Mouse (Mus musculus) C2C12 (cell line): ENCODE measurements around the gene Lrfn2. TPM values are rescaled to one million over a fixed set of nuclear protein-coding genes. Genes with fewer than 3 reads are reported as not detected.

Source experiments
- H3K27me3 ChIP-seq: one replicate; pipeline ENCODE4 v1.6.1; 2011; ENCODE audit not compliant: control insufficient read depth, insufficient read depth, insufficient read length
- H3K36me3 ChIP-seq: one replicate; pipeline ENCODE4 v1.6.1; 2011; ENCODE audit not compliant: control insufficient read depth, insufficient read depth
- H3K4me3 ChIP-seq: one replicate; pipeline ENCODE4 v1.5.1; 2011; ENCODE audit warnings: mild to moderate bottlenecking, control low read depth; ENCODE audit not compliant: poor library complexity, insufficient read depth, severe bottlenecking
- H3K79me2 ChIP-seq: one replicate; pipeline ENCODE4 v1.6.1; 2011; ENCODE audit not compliant: control insufficient read depth, insufficient read depth
- H3K79me3 ChIP-seq: one replicate; pipeline ENCODE4 v1.6.1; 2011; ENCODE audit warnings: low read depth, control low read depth
- H3ac ChIP-seq: one replicate; pipeline ENCODE3; 2011; ENCODE audit warnings: low read depth; ENCODE audit not compliant: control insufficient read depth, insufficient read length
- CEBPB ChIP-seq: IDR thresholded peaks from one replicate; pipeline ENCODE4 v1.6.1; 2011; ENCODE audit warnings: low read depth, mild to moderate bottlenecking, control low read depth, moderate library complexity
- CTCF ChIP-seq: IDR thresholded peaks from one replicate; pipeline ENCODE4 v1.5.1; 2011; ENCODE audit not compliant: control insufficient read depth, insufficient read depth, insufficient read length
- FOSL1 ChIP-seq: IDR thresholded peaks from one replicate; pipeline ENCODE4 v1.8.0; 2011; ENCODE audit warnings: mild to moderate bottlenecking, low read length; ENCODE audit not compliant: poor library complexity, insufficient read depth, severe bottlenecking
- MAX ChIP-seq: IDR thresholded peaks from one replicate; pipeline ENCODE4 v1.6.1; 2011; ENCODE audit warnings: mild to moderate bottlenecking, control low read depth
- MYOD1 ChIP-seq: IDR thresholded peaks from one replicate; pipeline ENCODE4 v1.6.1; 2011; ENCODE audit warnings: low read depth; ENCODE audit not compliant: control insufficient read depth, insufficient read length
- MYOG ChIP-seq: IDR thresholded peaks from one replicate; pipeline ENCODE4 v1.6.1; 2011; ENCODE audit not compliant: control insufficient read depth, insufficient read length; ENCODE audit errors: extremely low read depth
- USF1 ChIP-seq: IDR thresholded peaks from one replicate; pipeline ENCODE4 v1.6.1; 2011; ENCODE audit warnings: low read depth, mild to moderate bottlenecking, control low read depth, moderate library complexity
- polyA plus RNA-seq: library from polyadenylated mRNA; unstranded; fragments of >200 nt; fragmentation: generic; extraction: Trizol; gene quantifications from one replicate; pipeline ENCODE4 v1.2.1, GENCODE M21; 2012; ENCODE audit warnings: missing spikeins

The Lrfn2 gene
- polyA plus RNA-seq, 1 experiment: not detected

GRCm38 (mm10) chr17:48999463-49000227 lies 67.5 kb downstream of the Lrfn2 start:
- H3K79me3 ChIP-seq: no peaks in the 10 kb centered on the region

GRCm38 (mm10) chr17:49009384-49010073 lies 77.3 kb downstream of the Lrfn2 start:
- no peak for TF ChIP-seq CTCF
- no peak for TF ChIP-seq MAX
- TF ChIP-seq MYOG: no peak
- no peak for TF ChIP-seq MYOD1
- TF ChIP-seq USF1: no peak
- no peak for TF ChIP-seq CEBPB
- no peak for TF ChIP-seq FOSL1
- H3K27me3 ChIP-seq: no peaks in the 10 kb centered on the region

More at GRCm38 (mm10) chr17:48999463-49000227, 67.5 kb downstream of the Lrfn2 start:
- H3K36me3 ChIP-seq: no peaks in the 10 kb centered on the region
- H3ac ChIP-seq: no peak overlapping the region
- no peak overlapping the region for H3K4me3 ChIP-seq
- H3K27me3 ChIP-seq: no peaks in the 10 kb centered on the region
- no peak for TF ChIP-seq USF1
- no peak for TF ChIP-seq MYOD1
- no peak for TF ChIP-seq MAX
- TF ChIP-seq CTCF: no peak
- TF ChIP-seq FOSL1: no peak
- TF ChIP-seq MYOG: no peak
- TF ChIP-seq CEBPB: no peak
- H3K79me2 ChIP-seq: no peaks in the 10 kb centered on the region

GRCm38 (mm10) chr17:49013876-49014600 lies 81.9 kb downstream of the Lrfn2 start:
- no peaks in the 10 kb centered on the region for H3K27me3 ChIP-seq
- no peak overlapping the region for H3K4me3 ChIP-seq
- no peaks in the 10 kb centered on the region for H3K36me3 ChIP-seq
- H3K79me3 ChIP-seq: no peaks in the 10 kb centered on the region
- TF ChIP-seq CEBPB (no peak), FOSL1 (no peak), CTCF (no peak), MYOG (no peak), MYOD1 (no peak), MAX (no peak), USF1 (no peak)
- no peak overlapping the region for H3ac ChIP-seq
- H3K79me2 ChIP-seq: no peaks in the 10 kb centered on the region

More at GRCm38 (mm10) chr17:49009384-49010073, 77.3 kb downstream of the Lrfn2 start:
- no peak overlapping the region for H3K4me3 ChIP-seq
- no peak overlapping the region for H3ac ChIP-seq
- no peaks in the 10 kb centered on the region for H3K79me3 ChIP-seq
- no peaks in the 10 kb centered on the region for H3K79me2 ChIP-seq
- H3K36me3 ChIP-seq: no peaks in the 10 kb centered on the region

GRCm38 (mm10) chr17:49015368-49015767 lies 83.2 kb downstream of the Lrfn2 start:
- TF ChIP-seq MAX (no peak), CEBPB (no peak)
- Histone ChIP-seq H3K36me3 (no peaks in the 10 kb centered on the region), H3K4me3 (no peak overlapping the region), H3K79me2 (no peaks in the 10 kb centered on the region), H3K79me3 (no peaks in the 10 kb centered on the region), H3ac (no peak overlapping the region), H3K27me3 (no peaks in the 10 kb centered on the region)

GRCm38 (mm10) chr17:49016229-49016628 lies 84.0 kb downstream of the Lrfn2 start:
- Histone ChIP-seq H3K79me2 (no peaks in the 10 kb centered on the region), H3K79me3 (no peaks in the 10 kb centered on the region)

More at GRCm38 (mm10) chr17:49016229-49016628, 84.0 kb downstream of the Lrfn2 start:
- no peak overlapping the region for H3K4me3 ChIP-seq
- no peaks in the 10 kb centered on the region for H3K36me3 ChIP-seq
- H3ac ChIP-seq: no peak overlapping the region
- TF ChIP-seq FOSL1: no peak
- TF ChIP-seq USF1: no peak
- no peak for TF ChIP-seq CEBPB
- TF ChIP-seq MYOG: no peak
- no peak for TF ChIP-seq MYOD1
- TF ChIP-seq CTCF: no peak
- TF ChIP-seq MAX: no peak
- no peaks in the 10 kb centered on the region for H3K27me3 ChIP-seq
